Mouse (Mus musculus) liver, embryonic 12.5 days (tissue): Measurements from ENCODE around the gene Slc5a6. TPM values are rescaled to one million over a fixed set of nuclear protein-coding genes. Genes with fewer than 3 reads are reported as not detected.
"Not testable (repeated sequence)": the region's sequence is repeated elsewhere in the genome, so short reads cannot be mapped to it uniquely, and the experiment has no call there.

Experiments
- ATAC-seq: fragments of 200-750 bp; cut with Nextera tagmentation; 2 replicates; pipeline ENCODE4 v1.8.0; 2017; ENCODE audit warnings: moderate number of reproducible peaks, mild to moderate bottlenecking, moderate library complexity
- H3K27ac ChIP-seq: fragments of 300-500 bp; sonication (generic); 2 replicates; pipeline ENCODE4 v1.5.1; 2016; ENCODE audit warnings: mild to moderate bottlenecking
- H3K27me3 ChIP-seq: fragments of 300-500 bp; sonication (generic); replicated peaks from 2 replicates; pipeline ENCODE4 v1.6.1; 2016; ENCODE audit warnings: mild to moderate bottlenecking, moderate library complexity
- H3K36me3 ChIP-seq: fragments of 300-500 bp; sonication (generic); 2 replicates; pipeline ENCODE4 v1.6.1; 2016; ENCODE audit warnings: mild to moderate bottlenecking, moderate library complexity
- H3K4me1 ChIP-seq: fragments of 300-500 bp; sonication (generic); 2 replicates; pipeline ENCODE4 v1.6.1; 2016
- H3K4me2 ChIP-seq: fragments of 300-500 bp; sonication (generic); 2 replicates; pipeline ENCODE4 v1.6.1; 2016; ENCODE audit warnings: mild to moderate bottlenecking, moderate library complexity
- H3K4me3 ChIP-seq: fragments of 300-500 bp; sonication (generic); 2 replicates; pipeline ENCODE4 v1.5.1; 2016; ENCODE audit warnings: mild to moderate bottlenecking, moderate library complexity
- H3K9ac ChIP-seq: fragments of 300-500 bp; sonication (generic); 2 replicates; pipeline ENCODE4 v1.6.1; 2016; ENCODE audit warnings: mild to moderate bottlenecking, moderate library complexity
- H3K9me3 ChIP-seq: fragments of 300-500 bp; sonication (generic); replicated peaks from 2 replicates; pipeline ENCODE4 v1.6.1; 2016; ENCODE audit warnings: mild to moderate bottlenecking, moderate library complexity
- WGBS: fragments of 180-500 bp; shearing (Covaris S2); methylation state at CpG from one replicate; pipeline ENCODE4 v1.1.7; 2016; ENCODE audit not compliant: insufficient replicate concordance; 5-methylcytosine and 5-hydroxymethylcytosine counted together
- polyA plus RNA-seq: library from polyadenylated mRNA; unstranded; fragments of >200 nt; fragmentation: Nextera tagmentation; extraction: Ambion mirVana; gene quantifications from 2 replicates; pipeline ENCODE4 v1.2.1, GENCODE M21; 2016

Gene Slc5a6
- polyA plus RNA-seq, 1 experiment from 2014 or later: 6.9 TPM

GRCm38 (mm10) chr5:31054261-31055215, 5.8 kb upstream of the Slc5a6 start, which contains the start of gene Cad:
Gene Cad (plus strand): TSS chr5:31054780.
- Histone ChIP-seq H3K9me3 (no peaks in the 10 kb centered on the region), H3K27ac (peak within 1 kb of the TSS; percentile 78), H3K9ac (peak within 1 kb of the TSS; percentile 88), H3K27me3 (no peaks in the 10 kb centered on the region), H3K4me1 (peaks cover 42% of the 10 kb centered on the region), H3K4me3 (peak within 1 kb of the TSS; percentile 77), H3K4me2 (peak within 1 kb of the TSS; percentile 100), H3K36me3 (peaks cover 38% of the 10 kb centered on the region)
- 2% methylated on average over 64 of the region's 64 CpGs for WGBS
- ATAC-seq: peak; percentile 97

- peak overlapping the region; percentile 100 for H3K4me2 ChIP-seq
- peaks cover 30% of the 10 kb centered on the region for H3K36me3 ChIP-seq
- H3K4me3 ChIP-seq: peak overlapping the region; percentile 77
Measured at GRCm38 (mm10) chr5:31053728-31054127, 5.0 kb upstream of the Slc5a6 start.

GRCm38 (mm10) chr5:31050427-31050826, 1.7 kb upstream of the Slc5a6 start:
- no peak overlapping the region for H3K4me3 ChIP-seq
- H3K36me3 ChIP-seq: peaks cover 8% of the 10 kb centered on the region
- no peak for ATAC-seq

More at GRCm38 (mm10) chr5:31053728-31054127, 5.0 kb upstream of the Slc5a6 start:
- 74% methylated on average over 4 of the region's 4 CpGs for WGBS
- peak overlapping the region; percentile 88; the same call in 1 of the 2 replicates for H3K9ac ChIP-seq
- peaks cover 44% of the 10 kb centered on the region for H3K4me1 ChIP-seq
- not testable (repeated sequence) for H3K27me3 ChIP-seq, ATAC-seq, H3K9me3 ChIP-seq
- H3K27ac ChIP-seq: peak overlapping the region; percentile 78

GRCm38 (mm10) chr5:31047848-31048762, 619 bp downstream of the Slc5a6 start, which contains the start of gene Atraid:
Gene Atraid (plus strand): TSS chr5:31048312.
- H3K27me3 ChIP-seq: no peaks in the 10 kb centered on the region
- ATAC-seq: peak; percentile 95
- WGBS: under 1% methylated on average over 73 of the region's 73 CpGs

More at GRCm38 (mm10) chr5:31050427-31050826, 1.7 kb upstream of the Slc5a6 start:
- H3K4me1 ChIP-seq: peaks cover 35% of the 10 kb centered on the region
- no peaks in the 10 kb centered on the region for H3K9me3 ChIP-seq
- H3K27ac ChIP-seq: no peak overlapping the region
- H3K9ac ChIP-seq: no peak overlapping the region
- H3K27me3 ChIP-seq: no peaks in the 10 kb centered on the region
- H3K4me2 ChIP-seq: no peak overlapping the region

GRCm38 (mm10) chr5:31047074-31047473, 1.6 kb downstream of the Slc5a6 start:
- Histone ChIP-seq H3K4me2 (peak overlapping the region; percentile 97), H3K4me3 (peak overlapping the region; percentile 81), H3K4me1 (peaks cover 27% of the 10 kb centered on the region), H3K36me3 (peaks cover 27% of the 10 kb centered on the region), H3K27ac (no peak overlapping the region), H3K27me3 (no peaks in the 10 kb centered on the region), H3K9ac (peak overlapping the region; percentile 84), H3K9me3 (no peaks in the 10 kb centered on the region)
- 12% methylated on average over 5 of the region's 5 CpGs for whole genome bisulfite sequencing
- no peak for ATAC-seq

More at GRCm38 (mm10) chr5:31047848-31048762, 619 bp downstream of the Slc5a6 start, which contains the start of gene Atraid:
- Histone ChIP-seq H3K9me3 (no peaks in the 10 kb centered on the region), H3K4me3 (peak within 1 kb of the TSS; percentile 81), H3K4me2 (peak within 1 kb of the TSS; percentile 97), H3K9ac (peak within 1 kb of the TSS; percentile 84), H3K4me1 (peaks cover 27% of the 10 kb centered on the region), H3K27ac (peak within 1 kb of the TSS; percentile 92), H3K36me3 (peaks cover 25% of the 10 kb centered on the region)

- H3K4me3 ChIP-seq: no peak overlapping the region
- WGBS: 88% methylated on average over 6 of the region's 6 CpGs
- no peak overlapping the region for H3K9ac ChIP-seq
- H3K9me3 ChIP-seq: no peaks in the 10 kb centered on the region
- peaks cover 32% of the 10 kb centered on the region for H3K36me3 ChIP-seq
- no peak overlapping the region for H3K27ac ChIP-seq
- H3K4me1 ChIP-seq: peaks cover 27% of the 10 kb centered on the region
- ATAC-seq: no peak
- H3K4me2 ChIP-seq: peak overlapping the region; percentile 97; the same call in 1 of the 2 replicates
- H3K27me3 ChIP-seq: no peaks in the 10 kb centered on the region
Measured at GRCm38 (mm10) chr5:31046416-31046815, 2.3 kb downstream of the Slc5a6 start.

GRCm38 (mm10) chr5:31038171-31038845, 10.4 kb downstream of the Slc5a6 start:
- Histone ChIP-seq H3K4me2 (no peak overlapping the region), H3K27me3 (no peaks in the 10 kb centered on the region), H3K9ac (no peak overlapping the region), H3K4me3 (no peak overlapping the region), H3K4me1 (no peaks in the 10 kb centered on the region; the same call in 1 of the 2 replicates), H3K27ac (no peak overlapping the region), H3K9me3 (no peaks in the 10 kb centered on the region), H3K36me3 (peaks cover 62% of the 10 kb centered on the region)
- ATAC-seq: no peak
- WGBS: 77% methylated on average over 7 of the region's 7 CpGs

GRCm38 (mm10) chr5:31036556-31036955, 12.2 kb downstream of the Slc5a6 start:
- not testable (repeated sequence) for H3K27ac ChIP-seq, H3K4me2 ChIP-seq, H3K4me3 ChIP-seq, H3K27me3 ChIP-seq, H3K9ac ChIP-seq, H3K9me3 ChIP-seq, ATAC-seq, H3K4me1 ChIP-seq
- WGBS: 74% methylated on average over 11 of the region's 11 CpGs
- peaks cover 47% of the 10 kb centered on the region for H3K36me3 ChIP-seq

GRCm38 (mm10) chr5:31034669-31035068, 14.1 kb downstream of the Slc5a6 start:
- ATAC-seq: no peak
- H3K4me1 ChIP-seq: no peaks in the 10 kb centered on the region; the same call in 1 of the 2 replicates
- H3K9ac ChIP-seq: no peak overlapping the region
- no peak overlapping the region for H3K4me2 ChIP-seq
- H3K27ac ChIP-seq: no peak overlapping the region
- H3K9me3 ChIP-seq: no peaks in the 10 kb centered on the region
- WGBS: 76% methylated on average over 6 of the region's 6 CpGs
- H3K36me3 ChIP-seq: peaks cover 29% of the 10 kb centered on the region
- H3K27me3 ChIP-seq: no peaks in the 10 kb centered on the region
- no peak overlapping the region for H3K4me3 ChIP-seq

GRCm38 (mm10) chr5:31031508-31031907, 17.2 kb downstream of the Slc5a6 start:
- WGBS: 76% methylated on average over 8 of the region's 8 CpGs
- Histone ChIP-seq H3K27ac (no peak overlapping the region), H3K9me3 (no peaks in the 10 kb centered on the region), H3K4me2 (no peak overlapping the region), H3K27me3 (no peaks in the 10 kb centered on the region), H3K36me3 (peaks cover 3% of the 10 kb centered on the region; the same call in 1 of the 2 replicates), H3K4me1 (no peaks in the 10 kb centered on the region), H3K4me3 (no peak overlapping the region), H3K9ac (no peak overlapping the region)
- no peak for ATAC-seq

- H3K9ac ChIP-seq: no peak overlapping the region
- no peak overlapping the region for H3K4me2 ChIP-seq
- WGBS: 61% methylated on average over 4 of the region's 4 CpGs
- H3K9me3 ChIP-seq: no peaks in the 10 kb centered on the region
- H3K4me3 ChIP-seq: no peak overlapping the region
- no peaks in the 10 kb centered on the region for H3K4me1 ChIP-seq
- no peaks in the 10 kb centered on the region for H3K27me3 ChIP-seq
- no peak overlapping the region for H3K27ac ChIP-seq
- ATAC-seq: no peak
- no peaks in the 10 kb centered on the region for H3K36me3 ChIP-seq
Measured at GRCm38 (mm10) chr5:31030926-31031325, 17.8 kb downstream of the Slc5a6 start.
